Mouse (Mus musculus): ENCODE measurements around the gene Depdc5. TPM values are rescaled to one million over a fixed set of nuclear protein-coding genes. Genes with fewer than 3 reads are reported as not detected.

Depdc5 gene
- 37.1 and 44.8 TPM in 2 replicates for polyA plus RNA-seq (2012; rRNA removed)

GRCm38 (mm10) chr5:32863253-32864228 lies at the start of gene Depdc5:
Gene Depdc5 (plus strand): TSS chr5:32863701.

GRCm38 (mm10) chr5:32827009-32827408 lies 36.5 kb upstream of the Depdc5 start, which contains the start of gene Gm20671:
Gene Gm20671 (minus strand): TSS chr5:32827109.

GRCm38 (mm10) chr5:32853731-32854507 lies 9.6 kb upstream of the Depdc5 start, which contains the start of gene Prr14l:
Gene Prr14l (minus strand): TSS chr5:32854256.

GRCm38 (mm10) chr5:33018561-33019425 lies 155.3 kb downstream of the Depdc5 start, which contains the start of gene Ywhah:
Gene Ywhah (plus strand): TSS chr5:33018816.

Other genes with a start within 250 kb of the Depdc5 start
- gene Pisd, start 78.1 kb upstream of the Depdc5 start, polyA plus RNA-seq (2012; rRNA removed) = 73.5 and 73.9 TPM in 2 replicates
- gene Gm20671, start 36.6 kb upstream of the Depdc5 start, polyA plus RNA-seq (2012; rRNA removed) = 0.34 and 1.2 TPM in 2 replicates
- 13.2 and 13.6 TPM in 2 replicates for gene Prr14l, start 9.4 kb upstream of the Depdc5 start, polyA plus RNA-seq (2012; rRNA removed)
- gene Ywhah, start 155.1 kb downstream of the Depdc5 start, polyA plus RNA-seq (2012; rRNA removed) = 354 and 391 TPM in 2 replicates
- 0.02 and 0.06 TPM in 2 replicates for gene Slc5a1, start 240.5 kb downstream of the Depdc5 start, polyA plus RNA-seq (2012; rRNA removed)